Mouse (Mus musculus): ENCODE data around the gene Slc16a7.

- no peak for TF ChIP-seq CTCF (IDR thresholded peaks at IDR 0.05; ENCODE audit: low read depth, low read length)
- no peak for TF ChIP-seq GATA1 (IDR thresholded peaks at IDR 0.05; ENCODE audit: borderline replicate concordance, low read length)
Measured at GRCm38 (mm10) chr10:125387782-125388415, 1.4 kb downstream of the Slc16a7 start.
